Mouse (Mus musculus): ENCODE data around the gene Bad. TPM values are rescaled to one million over a fixed set of nuclear protein-coding genes. Genes with fewer than 3 reads are reported as not detected.

The Bad gene
- polyA plus RNA-seq, 1 experiment from 2014 or later = 99.1 TPM

DNA sequence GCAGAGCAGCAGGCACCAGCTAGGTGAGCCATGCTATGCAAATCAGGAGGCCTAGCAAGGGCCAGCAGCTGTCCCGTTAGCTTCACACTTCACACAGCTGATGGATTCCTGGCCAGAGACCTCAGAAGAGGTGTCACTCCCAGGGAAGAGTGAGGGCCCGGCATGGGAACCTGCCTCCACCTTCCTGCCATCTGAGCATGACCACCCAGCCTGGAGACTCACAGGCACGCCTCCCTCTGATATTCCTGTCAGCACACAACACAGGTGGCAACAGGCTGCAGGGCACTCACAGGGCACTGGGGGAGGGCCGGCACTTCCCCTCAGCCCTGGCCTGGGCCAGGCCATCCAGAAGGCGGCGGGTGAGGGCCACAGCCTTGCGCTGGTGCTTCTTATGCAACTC lies 13.8 kb downstream of the Bad start:
- no peak overlapping the region for H3K4me2 ChIP-seq
- no peak overlapping the region for H3K9ac ChIP-seq
- peaks cover 15% of the 10 kb centered on the region for H3K4me1 ChIP-seq (replicated peaks)
- H3K9me3 ChIP-seq = no peaks in the 10 kb centered on the region
- no peak for ATAC-seq (ENCODE audit: low FRiP score, low read depth)
- H3K36me3 ChIP-seq = no peaks in the 10 kb centered on the region
- 87% methylated on average over 7 of the region's 7 CpGs for WGBS
- no peak overlapping the region for H3K4me3 ChIP-seq
- no peak overlapping the region for H3K27ac ChIP-seq (replicated peaks)
- no peaks in the 10 kb centered on the region for H3K27me3 ChIP-seq

DNA sequence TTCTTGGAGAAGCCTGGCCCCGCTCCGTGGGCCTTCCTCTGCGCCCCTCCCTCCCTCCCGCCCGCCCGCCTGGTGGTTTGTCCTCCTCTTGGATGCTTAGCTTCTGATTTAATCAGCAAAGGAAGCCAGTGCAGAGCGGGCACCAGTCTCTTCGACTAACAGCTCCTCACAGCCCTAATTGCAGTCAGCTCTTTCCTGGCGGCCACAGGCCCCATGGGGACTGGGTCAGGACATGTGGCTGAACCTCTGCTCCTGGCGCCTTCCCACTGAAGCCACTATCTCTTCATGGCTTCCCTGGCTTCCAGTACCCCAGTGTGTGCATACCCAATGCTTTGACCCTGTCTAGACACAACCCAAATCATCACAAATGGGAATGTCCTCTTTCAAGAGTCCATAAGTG lies 14.8 kb downstream of the Bad start:
- Histone ChIP-seq H3K27me3 (no peaks in the 10 kb centered on the region), H3K4me2 (no peak overlapping the region), H3K4me1 (replicated peaks) (peaks cover 14% of the 10 kb centered on the region), H3K36me3 (no peaks in the 10 kb centered on the region), H3K4me3 (no peak overlapping the region), H3K9ac (no peak overlapping the region), H3K9me3 (no peaks in the 10 kb centered on the region), H3K27ac (replicated peaks) (no peak overlapping the region)
- ATAC-seq (ENCODE audit: low FRiP score, low read depth) = no peak
- WGBS = 73% methylated on average over 10 of the region's 10 CpGs

DNA sequence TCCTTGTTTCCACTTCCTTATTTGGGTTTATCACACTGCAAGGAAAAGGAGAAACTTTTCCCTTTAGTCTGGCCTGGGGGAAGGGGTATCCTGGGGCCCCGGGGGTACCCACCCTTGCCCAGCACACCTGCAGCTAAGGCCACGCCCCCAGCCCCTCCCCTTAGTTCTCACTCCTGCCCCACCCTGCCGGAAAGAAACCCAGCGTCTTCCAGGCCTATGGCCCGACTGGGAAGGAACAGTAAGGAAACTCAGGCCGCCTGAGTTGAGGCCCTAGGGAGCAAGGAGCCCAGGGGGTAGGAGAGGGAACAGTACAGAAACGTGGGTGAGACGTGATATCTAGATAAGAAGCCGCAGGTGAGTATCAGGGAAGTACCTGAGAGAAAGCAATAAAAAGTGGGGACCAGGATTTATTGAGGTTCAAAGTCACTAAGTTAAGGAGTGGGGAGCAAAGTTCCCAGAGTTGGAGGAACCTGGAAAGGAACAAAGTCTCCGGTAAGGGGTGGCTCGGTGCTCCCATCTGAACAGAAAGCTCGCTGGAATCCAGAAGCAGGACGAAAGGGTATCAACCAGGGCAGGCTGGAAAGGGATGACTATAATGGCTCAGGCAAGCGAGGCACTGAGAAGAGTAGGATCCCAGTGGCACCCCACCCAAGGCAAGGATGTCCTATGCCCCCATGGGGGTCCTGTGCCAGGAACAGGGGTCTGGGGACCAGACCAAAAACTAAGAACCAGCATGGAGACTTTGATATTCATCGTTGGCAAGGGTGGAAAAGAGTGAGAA lies 27.0 kb downstream of the Bad start:
- no peak overlapping the region for H3K9ac ChIP-seq
- WGBS = 17% methylated on average over 15 of the region's 15 CpGs
- ATAC-seq (ENCODE audit: low FRiP score, low read depth) = no peak
- peak overlapping the region; percentile 55 for H3K4me2 ChIP-seq
- H3K27me3 ChIP-seq = peaks cover 16% of the 10 kb centered on the region
- H3K36me3 ChIP-seq = no peaks in the 10 kb centered on the region
- H3K27ac ChIP-seq (replicated peaks) = no peak overlapping the region
- H3K9me3 ChIP-seq = no peaks in the 10 kb centered on the region
- H3K4me1 ChIP-seq (replicated peaks) = peaks cover 14% of the 10 kb centered on the region
- H3K4me3 ChIP-seq = peak overlapping the region; percentile 38

DNA sequence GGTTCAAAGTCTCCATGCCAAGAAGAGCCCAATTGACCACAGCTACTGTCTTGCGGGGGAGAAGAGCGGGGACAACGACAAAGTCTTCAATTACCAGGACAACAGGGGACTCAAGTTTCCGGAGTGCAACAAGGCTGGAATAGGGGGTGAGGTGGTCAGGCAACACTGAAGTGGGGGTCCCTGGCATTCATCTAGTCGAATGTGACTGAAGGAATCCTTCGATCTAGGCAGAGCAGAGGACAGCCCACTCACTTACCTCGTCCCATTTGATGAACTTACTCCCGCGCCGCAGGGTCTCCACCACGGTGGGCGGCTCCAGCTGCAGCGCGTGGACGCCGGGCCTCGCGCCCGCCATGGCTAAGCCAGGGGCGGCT lies 27.6 kb downstream of the Bad start:
- Histone ChIP-seq H3K4me1 (replicated peaks) (peaks cover 19% of the 10 kb centered on the region), H3K9ac (0 out of 2 replicates have a peak overlapping the region, but pooled peaks have one; percentile 24), H3K4me2 (peak overlapping the region; percentile 55), H3K9me3 (no peaks in the 10 kb centered on the region), H3K4me3 (peak overlapping the region; percentile 38), H3K27ac (replicated peaks) (no peak overlapping the region), H3K36me3 (no peaks in the 10 kb centered on the region), H3K27me3 (peaks cover 16% of the 10 kb centered on the region)
- 1% methylated on average over 11 of the region's 20 CpGs for WGBS
- ATAC-seq (ENCODE audit: low FRiP score, low read depth) = no peak

DNA sequence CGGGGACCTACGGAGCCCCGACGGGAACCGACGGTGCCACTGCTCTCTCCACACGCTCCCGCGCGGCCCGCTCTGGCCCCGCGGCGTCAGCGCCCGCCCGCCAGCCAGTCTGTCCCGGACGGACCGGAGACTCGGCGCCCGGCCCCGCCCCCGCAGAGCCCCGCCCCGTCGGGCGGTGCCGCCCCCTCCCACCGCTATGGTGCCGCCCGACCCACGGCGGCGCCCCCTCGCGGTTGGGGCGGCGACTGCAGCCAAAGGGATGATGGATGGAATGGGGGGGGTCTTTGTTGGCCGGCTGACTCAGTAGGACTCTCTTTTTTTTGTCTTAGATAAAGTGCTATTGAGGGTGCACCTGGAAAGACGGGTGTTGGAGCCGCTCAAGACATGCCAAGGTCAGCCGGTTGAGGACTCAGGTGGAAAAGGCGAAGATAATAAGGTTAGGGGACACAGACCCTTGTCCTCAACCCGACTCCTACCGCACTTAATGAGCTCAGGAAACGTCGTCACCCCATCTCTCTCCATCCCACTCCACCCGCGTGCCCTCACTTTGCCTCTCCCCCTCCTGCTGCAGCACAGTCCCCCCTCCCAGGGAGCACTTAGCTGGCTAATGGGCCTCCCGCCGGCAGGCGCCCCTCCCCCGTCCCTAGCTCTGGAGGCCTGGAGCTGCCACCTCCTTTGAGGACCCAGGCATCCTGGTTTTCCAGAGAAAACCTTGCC lies 28.2 kb downstream of the Bad start:
- Histone ChIP-seq H3K9ac (0 out of 2 replicates have a peak overlapping the region, but pooled peaks have one; percentile 24), H3K27me3 (peaks cover 16% of the 10 kb centered on the region), H3K27ac (replicated peaks) (no peak overlapping the region), H3K4me3 (peak overlapping the region; percentile 38), H3K36me3 (no peaks in the 10 kb centered on the region), H3K4me1 (replicated peaks) (peaks cover 19% of the 10 kb centered on the region), H3K4me2 (peak overlapping the region; percentile 55), H3K9me3 (no peaks in the 10 kb centered on the region)
- WGBS = 1% methylated on average over 41 of the region's 55 CpGs
- no peak for ATAC-seq (ENCODE audit: low FRiP score, low read depth)

DNA sequence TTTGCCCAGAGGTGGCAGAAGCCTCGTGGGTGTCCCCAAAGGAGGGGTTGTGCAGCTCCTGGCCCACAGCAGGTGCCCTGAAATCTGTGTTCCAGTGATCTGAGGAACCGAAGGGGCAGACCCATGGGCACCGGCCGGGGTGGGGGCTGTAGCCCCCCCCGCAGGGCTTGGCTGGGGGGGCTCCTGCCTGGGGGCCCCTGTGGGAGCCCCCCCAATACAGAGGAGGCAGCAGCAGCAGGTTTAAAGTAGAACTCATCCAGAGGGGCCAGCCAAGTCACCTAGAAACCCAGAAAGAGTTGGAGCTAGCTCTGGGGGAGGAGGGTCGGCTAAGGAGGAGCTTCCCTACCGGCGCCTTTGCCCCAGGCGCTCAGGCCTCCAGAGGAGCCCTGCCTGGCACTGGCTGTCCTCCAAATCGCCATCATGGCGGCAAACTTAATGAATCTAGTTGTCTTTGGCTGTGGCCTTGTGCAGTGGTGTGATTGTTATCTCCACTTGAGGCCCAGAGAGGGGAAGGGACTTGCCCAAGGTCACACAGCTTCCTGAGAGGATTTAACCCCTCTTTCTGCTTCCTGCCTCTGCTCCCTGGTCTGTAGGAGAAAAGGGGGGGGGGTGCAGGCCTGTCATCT lies 28.9 kb downstream of the Bad start:
- ATAC-seq (ENCODE audit: low FRiP score, low read depth) = no peak
- Histone ChIP-seq H3K27ac (replicated peaks) (no peak overlapping the region), H3K9me3 (no peaks in the 10 kb centered on the region), H3K9ac (no peak overlapping the region), H3K27me3 (peaks cover 16% of the 10 kb centered on the region), H3K36me3 (no peaks in the 10 kb centered on the region), H3K4me3 (0 out of 2 replicates have a peak overlapping the region, but pooled peaks have one; percentile 38), H3K4me1 (replicated peaks) (peaks cover 19% of the 10 kb centered on the region), H3K4me2 (peak overlapping the region; percentile 55; the same call in 1 of the 2 replicates)
- 22% methylated on average over 11 of the region's 11 CpGs for WGBS

DNA sequence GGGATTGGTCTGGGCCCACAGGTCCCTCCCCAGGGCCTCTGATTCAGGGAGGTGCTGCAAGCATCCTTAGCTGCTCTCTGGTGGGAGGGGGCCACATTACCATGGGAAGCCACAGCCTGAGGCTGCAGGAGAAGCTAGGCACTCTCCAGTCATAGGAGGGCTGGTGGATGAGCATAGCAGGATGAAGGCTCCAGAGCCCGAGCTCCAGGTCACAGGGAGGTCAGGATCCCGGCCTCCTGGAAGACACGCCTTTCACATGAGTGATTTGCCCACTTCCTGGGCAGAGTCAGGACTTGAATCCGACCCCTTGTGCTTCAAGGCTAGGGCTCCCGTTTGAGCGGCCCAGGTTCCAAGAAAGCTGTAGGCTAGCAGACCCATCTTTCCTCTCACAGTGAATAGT lies 30.0 kb downstream of the Bad start:
- H3K27me3 ChIP-seq = peaks cover 16% of the 10 kb centered on the region
- no peak for ATAC-seq (ENCODE audit: low FRiP score, low read depth)
- H3K9ac ChIP-seq = no peak overlapping the region
- H3K4me3 ChIP-seq = no peak overlapping the region
- no peaks in the 10 kb centered on the region for H3K9me3 ChIP-seq
- H3K27ac ChIP-seq (replicated peaks) = no peak overlapping the region
- WGBS = 35% methylated on average over 6 of the region's 6 CpGs
- no peak overlapping the region for H3K4me2 ChIP-seq
- H3K4me1 ChIP-seq (replicated peaks) = peaks cover 28% of the 10 kb centered on the region
- no peaks in the 10 kb centered on the region for H3K36me3 ChIP-seq

DNA sequence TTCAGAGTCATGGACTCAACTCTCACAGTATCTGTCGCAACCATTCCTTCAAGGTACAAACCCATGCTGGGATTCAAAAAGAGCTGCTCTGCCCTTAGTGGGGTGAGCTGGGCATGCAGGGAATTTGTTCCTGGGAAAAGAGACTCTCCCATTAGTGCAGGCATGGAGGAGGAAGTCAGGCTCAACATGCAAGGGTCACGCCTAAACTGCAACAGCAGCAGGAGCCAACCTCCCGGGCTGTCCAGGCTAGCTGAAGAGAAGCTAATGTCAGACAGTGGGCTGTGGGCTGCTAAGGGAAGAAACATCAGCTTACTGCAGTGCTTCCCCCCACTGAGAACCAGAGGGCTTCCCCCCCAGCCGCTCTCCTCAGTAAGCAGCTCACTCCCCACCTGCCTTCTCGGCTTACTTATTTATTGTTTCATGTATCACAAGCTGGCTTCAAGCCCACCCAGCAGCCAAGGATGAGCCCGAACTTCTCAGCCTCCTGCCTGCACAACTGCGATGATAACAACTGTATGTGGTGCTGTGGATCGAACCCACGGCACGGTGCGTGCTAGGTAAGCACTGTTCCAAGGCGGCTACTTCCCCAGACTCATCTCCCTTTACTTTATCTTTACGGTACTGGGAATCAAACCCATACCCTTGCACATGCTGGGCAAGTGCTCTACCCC lies 30.7 kb downstream of the Bad start:
- peaks cover 36% of the 10 kb centered on the region for H3K4me1 ChIP-seq (replicated peaks)
- WGBS = 84% methylated on average over 13 of the region's 13 CpGs
- H3K9me3 ChIP-seq = no peaks in the 10 kb centered on the region
- H3K4me2 ChIP-seq = no peak overlapping the region
- no peak overlapping the region for H3K9ac ChIP-seq
- H3K27me3 ChIP-seq = peaks cover 16% of the 10 kb centered on the region
- H3K4me3 ChIP-seq = no peak overlapping the region
- ATAC-seq (ENCODE audit: low FRiP score, low read depth) = no peak
- H3K36me3 ChIP-seq = no peaks in the 10 kb centered on the region
- no peak overlapping the region for H3K27ac ChIP-seq (replicated peaks)

DNA sequence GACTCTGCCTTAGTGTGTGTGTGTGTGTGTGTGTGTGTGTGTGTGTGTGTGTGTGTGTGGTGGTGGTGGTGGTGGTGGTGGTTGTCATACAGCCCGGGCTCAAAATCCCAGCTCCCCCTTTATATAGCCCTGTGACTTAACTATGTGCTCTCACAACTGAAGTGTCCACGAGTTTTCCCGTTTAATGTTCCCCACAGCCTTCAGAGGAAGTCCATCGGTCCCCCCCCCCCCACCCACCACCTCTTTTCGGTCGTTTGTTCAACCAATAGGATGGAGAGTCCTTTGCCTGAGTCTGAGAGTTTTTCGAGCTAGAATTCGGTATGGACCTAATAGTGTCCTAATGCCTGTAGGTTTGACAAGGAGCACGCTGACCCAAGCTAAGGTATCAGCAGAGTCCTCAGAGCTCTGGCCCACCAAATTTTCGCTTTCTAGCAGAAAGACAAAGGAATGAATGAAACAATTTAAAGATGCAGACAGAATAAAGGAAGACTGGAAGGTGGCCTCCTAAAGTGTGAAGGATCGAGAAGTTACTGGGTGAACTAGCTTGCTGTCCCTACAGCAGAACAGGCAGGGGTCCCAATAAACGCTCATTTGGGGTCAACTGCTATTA lies 32.0 kb downstream of the Bad start:
- H3K36me3 ChIP-seq = no peaks in the 10 kb centered on the region
- peak overlapping the region; percentile 91 for H3K27ac ChIP-seq (replicated peaks)
- no peak for ATAC-seq (ENCODE audit: low FRiP score, low read depth)
- peak overlapping the region; percentile 87 for H3K4me2 ChIP-seq
- H3K9ac ChIP-seq = peak overlapping the region; percentile 58
- WGBS = 40% methylated on average over 12 of the region's 12 CpGs
- peak overlapping the region; percentile 69 for H3K4me3 ChIP-seq
- H3K4me1 ChIP-seq (replicated peaks) = peaks cover 49% of the 10 kb centered on the region
- H3K9me3 ChIP-seq = no peaks in the 10 kb centered on the region
- peaks cover 11% of the 10 kb centered on the region; the same call in 1 of the 2 replicates for H3K27me3 ChIP-seq

DNA sequence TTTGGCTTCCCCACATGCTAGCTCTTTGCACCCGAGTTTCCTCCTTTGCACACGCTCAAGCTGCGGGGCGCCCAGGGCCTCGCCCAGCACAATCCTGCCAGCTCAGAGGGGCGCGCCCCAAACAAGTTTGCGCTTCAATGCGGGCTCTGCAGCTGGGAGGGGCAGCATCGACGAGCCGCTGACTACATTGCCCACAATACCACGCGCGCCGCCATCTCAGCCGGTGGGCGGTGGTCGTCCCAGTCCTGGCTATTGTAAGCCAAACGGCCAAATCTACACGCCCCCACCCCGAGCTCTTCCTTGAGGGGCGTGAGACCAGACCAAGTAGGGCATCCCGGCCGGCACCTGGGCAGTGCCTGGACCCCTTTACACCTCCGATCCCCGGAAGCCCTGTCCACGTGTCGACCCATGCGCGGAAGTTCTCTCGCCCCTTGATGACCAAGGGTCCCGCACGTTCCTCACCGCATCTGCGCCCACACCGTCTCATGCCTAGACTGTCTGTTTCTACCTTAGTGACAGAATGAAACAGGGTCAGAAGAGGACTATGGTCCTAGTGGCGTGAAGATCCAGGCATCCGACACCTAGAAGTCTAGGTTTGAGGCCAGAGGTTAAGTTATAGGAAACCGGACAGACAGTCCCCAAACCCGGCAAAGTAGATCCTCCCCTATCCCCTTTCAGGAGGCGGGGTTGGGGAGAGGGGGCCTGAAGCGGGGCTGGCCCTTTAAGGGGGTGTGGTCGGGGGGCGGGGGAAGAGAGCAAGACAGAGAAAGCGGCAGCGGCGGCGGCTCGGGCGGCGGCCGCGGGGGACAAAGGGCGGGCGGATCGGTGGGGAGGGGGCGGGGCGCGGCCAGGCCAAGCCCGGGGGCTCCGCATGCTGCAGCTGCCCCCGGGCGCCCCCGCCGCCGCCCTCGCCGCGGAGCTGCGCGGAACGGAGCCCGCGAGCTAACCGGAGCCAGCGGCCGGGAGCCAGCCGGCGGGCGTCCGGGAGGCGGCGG lies 32.8 kb downstream of the Bad start, which contains the start of gene Ppp1r14b:
Gene Ppp1r14b, plus strand, starts transcription at position 758 of the 995 bp plus-strand sequence.
- H3K27me3 ChIP-seq = peaks cover 7% of the 10 kb centered on the region; the same call in 1 of the 2 replicates
- ATAC-seq (ENCODE audit: low FRiP score, low read depth) = peak; percentile 67
- peaks cover 55% of the 10 kb centered on the region for H3K4me1 ChIP-seq (replicated peaks)
- peak within 1 kb of the TSS; percentile 87 for H3K4me2 ChIP-seq
- no peaks in the 10 kb centered on the region for H3K9me3 ChIP-seq
- peak within 1 kb of the TSS; percentile 69 for H3K4me3 ChIP-seq
- under 1% methylated on average over 72 of the region's 84 CpGs for WGBS
- no peaks in the 10 kb centered on the region for H3K36me3 ChIP-seq
- peak within 1 kb of the TSS; percentile 58 for H3K9ac ChIP-seq
- H3K27ac ChIP-seq (replicated peaks) = peak within 1 kb of the TSS; percentile 91

Measured in hindbrain, embryonic 15.5 days (tissue).